Mouse (Mus musculus) kidney, adult 18-20 months (tissue): ENCODE measurements around the gene Mast3.

Experiments
- DNase-seq: peaks from one replicate; pipeline ENCODE4 v3.0.0; 2021

Gene Mast3

DNA sequence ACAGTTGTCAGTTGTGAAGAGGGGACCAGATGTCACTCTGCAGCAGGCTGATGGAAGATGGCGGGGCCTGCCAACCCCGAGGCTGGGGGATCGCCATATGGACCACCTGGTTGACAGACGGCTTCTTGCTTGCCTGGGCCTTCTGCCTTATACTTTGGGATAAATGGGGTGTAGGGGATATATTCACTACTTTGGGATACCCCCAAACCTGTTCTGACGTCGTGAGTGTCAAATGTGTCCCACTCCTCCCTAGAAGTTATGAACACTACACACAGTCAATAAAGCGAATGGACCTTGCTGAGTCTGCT is 46.6 kb downstream of the Mast3 start:
- DNase-seq, result no peak

DNA sequence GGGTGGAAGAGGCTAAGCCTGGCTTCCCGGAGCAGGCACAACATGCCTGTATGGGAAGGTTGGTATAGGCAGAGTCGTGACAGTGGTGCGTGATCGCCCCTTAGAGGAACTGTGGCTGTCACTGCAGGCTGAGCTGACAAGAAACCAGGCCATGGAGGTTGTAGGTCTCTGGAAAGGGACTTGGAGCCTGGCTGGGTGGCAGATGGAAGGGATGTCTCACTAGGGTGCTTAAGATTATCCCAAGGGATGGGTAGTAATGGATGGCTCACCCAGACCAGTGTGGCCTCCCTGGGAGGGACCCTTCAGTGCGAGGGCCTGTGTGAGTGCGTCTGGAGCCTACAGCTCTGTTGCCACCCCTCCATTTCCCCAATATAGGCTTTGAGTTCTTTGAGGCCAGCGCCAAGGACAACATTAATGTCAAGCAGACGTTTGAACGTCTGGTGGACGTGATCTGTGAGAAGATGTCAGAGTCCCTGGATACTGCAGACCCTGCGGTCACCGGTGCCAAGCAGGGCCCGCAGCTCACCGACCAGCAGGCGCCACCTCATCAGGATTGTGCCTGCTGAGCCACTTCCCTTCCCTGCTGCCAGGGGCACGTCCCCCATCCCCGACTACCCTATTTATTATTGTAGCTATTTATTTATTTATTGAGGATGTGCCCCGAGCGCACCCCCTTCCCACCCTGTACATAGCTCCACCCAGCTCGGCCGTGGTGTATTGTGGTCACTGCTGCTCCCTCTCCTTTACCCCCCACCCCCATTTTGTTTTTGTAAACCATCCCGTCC is 47.1 kb downstream of the Mast3 start:
- DNase-seq, result no peak

- no peak for DNase-seq
Observed at GRCm38 (mm10) chr8:70756476-70757040, 48.3 kb downstream of the Mast3 start.

GRCm38 (mm10) chr8:70755661-70756475 is 49.0 kb downstream of the Mast3 start:
- DNase-seq, result no peak

DNA sequence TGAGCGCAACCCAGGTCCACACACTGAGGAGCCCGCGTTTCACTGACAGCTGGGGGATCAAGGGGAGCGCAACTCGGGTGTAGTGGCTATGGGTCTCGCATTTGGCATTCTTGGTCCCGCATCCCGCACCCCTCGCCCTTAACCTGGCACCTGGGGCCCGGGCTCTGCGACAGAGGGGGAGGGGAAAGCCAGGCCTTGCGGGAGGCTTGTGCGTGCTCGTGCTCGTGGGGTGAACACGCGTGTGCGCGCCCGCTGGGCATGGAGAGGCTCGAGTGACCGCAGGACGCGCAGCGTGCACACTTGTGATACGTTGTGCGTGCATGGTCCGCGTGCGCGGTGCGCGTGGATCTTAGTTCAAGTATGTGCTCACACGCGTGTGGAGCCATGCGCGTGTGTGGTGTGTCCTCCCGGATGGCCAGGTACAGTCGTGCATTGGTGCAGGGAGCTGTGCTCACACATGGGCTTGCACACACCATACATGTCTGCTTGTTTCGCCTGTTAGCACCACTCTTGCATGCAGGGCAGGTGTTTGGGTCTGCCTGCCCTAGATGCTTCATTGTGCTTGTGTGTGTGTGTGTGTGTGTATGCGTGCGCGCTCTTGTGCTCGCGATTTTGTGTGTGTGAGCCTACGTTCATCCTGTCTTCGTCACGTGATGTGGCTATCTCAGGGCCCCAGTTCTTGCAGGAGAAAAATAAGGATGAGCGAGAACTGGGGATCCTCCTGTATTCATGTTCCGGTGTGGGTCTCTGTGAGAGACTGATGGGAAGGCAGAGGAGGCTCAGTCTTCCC is 49.8 kb downstream of the Mast3 start:
- DNase-seq, result no peak

- peak; percentile 94 for DNase-seq
Observed at GRCm38 (mm10) chr8:70754043-70754870, 50.6 kb downstream of the Mast3 start, which contains the start of gene Rab3a. TSS of gene Rab3a (plus strand) at chr8:70754679.

- DNase-seq, result peak; percentile 87
Observed at GRCm38 (mm10) chr8:70753151-70753550, 51.7 kb downstream of the Mast3 start.

GRCm38 (mm10) chr8:70752000-70752764 is 52.7 kb downstream of the Mast3 start:
- peak; percentile 90 for DNase-seq

- no peak for DNase-seq
Observed at GRCm38 (mm10) chr8:70750128-70750680, 54.6 kb downstream of the Mast3 start.

GRCm38 (mm10) chr8:70749097-70749674 is 55.7 kb downstream of the Mast3 start:
- DNase-seq, result no peak

- no peak for DNase-seq
Observed at GRCm38 (mm10) chr8:70748246-70749096, 56.4 kb downstream of the Mast3 start.

- DNase-seq, result no peak
Observed at GRCm38 (mm10) chr8:70747211-70747890, 57.5 kb downstream of the Mast3 start.

DNA sequence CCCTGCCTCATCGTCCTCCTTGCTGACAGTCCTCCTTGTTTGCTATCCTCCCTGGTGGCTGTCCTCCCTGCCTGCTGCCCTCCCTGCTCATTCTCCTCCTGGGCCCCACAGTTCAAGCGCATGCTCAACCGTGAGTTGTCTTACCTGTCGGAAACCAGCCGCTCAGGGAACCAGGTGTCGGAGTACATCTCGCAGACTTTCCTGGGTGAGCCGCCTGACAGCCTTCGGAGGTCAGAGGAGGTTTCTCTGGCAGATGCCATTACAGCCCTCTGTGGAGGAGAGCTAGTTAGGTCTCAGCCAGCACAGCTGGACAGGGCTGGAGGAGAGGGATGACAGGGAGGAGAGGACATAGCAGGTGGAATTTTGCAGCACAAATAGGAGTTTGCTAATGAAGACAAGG is 58.2 kb downstream of the Mast3 start:
- DNase-seq, result no peak

GRCm38 (mm10) chr8:70745691-70746220 is 59.1 kb downstream of the Mast3 start:
- DNase-seq, result no peak

DNA sequence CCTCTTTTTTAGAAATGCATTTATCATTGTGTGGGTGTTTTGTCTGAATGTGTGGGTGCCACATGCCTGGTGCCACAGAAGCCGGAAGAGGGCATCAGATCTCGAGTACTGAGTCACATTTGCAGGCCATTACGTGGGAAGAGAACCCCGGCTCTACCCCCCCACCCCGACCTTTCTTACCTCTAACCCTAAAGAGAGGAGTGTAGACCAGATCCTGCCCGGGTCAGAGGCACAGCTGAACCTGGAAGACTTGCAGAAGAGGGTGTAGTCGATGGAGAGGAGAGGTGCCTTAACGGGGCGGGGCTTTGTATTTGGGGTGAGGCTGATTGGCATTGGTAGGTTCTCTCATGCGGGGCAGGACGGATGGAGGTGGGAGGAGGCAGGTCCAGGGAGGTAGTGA is 60.0 kb downstream of the Mast3 start:
- peak; percentile 13 for DNase-seq

- peak; percentile 85 for DNase-seq
Observed at GRCm38 (mm10) chr8:70743656-70744590, 60.9 kb downstream of the Mast3 start.

DNA sequence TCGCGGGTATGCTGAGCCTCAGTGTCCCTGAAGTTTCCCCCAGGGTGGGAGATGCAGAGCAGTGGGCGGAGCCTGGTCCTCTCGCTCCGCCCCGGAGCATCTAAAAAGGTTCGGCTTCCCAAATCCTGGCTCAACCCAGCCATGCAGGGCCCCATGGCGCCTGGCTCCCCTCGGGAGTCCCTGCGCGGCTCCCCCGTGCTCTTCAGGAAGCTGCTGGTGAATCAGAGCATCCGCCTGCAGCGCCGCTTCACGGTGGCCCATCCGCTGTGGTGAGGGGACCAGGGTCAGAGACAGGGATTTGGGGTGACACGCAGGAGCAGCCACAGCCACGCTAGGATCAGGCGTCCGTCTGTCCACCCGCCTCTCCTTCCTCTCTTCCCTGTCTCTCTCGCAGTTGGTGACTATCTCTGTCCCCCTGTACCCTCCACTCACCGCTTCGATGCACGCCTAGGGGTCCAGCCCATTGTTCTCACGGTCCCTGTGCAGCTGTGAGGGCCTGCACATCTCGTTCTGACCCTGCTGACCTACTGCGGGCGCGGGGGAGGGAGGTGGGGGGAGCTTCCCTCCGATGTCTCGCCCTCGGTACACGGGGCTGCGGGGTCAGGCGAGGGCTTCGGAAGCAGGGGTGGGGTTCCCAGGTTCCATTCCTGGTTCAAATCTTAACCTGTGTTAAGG is 61.7 kb downstream of the Mast3 start:
- peak; percentile 33 for DNase-seq
